Mouse (Mus musculus) liver, postnatal 0 days (tissue): ENCODE measurements at regions not wholly inside any gene's neighbourhood (a gene's known extent, or its start where the extent isn't known, plus 50 kb on each side); places are given as distances from the start of the nearest gene placed in this dataset.

Source experiments
- CTCF ChIP-seq: sonication (generic); IDR thresholded peaks from 2 replicates; pipeline ENCODE4 v1.5.1; 2016; ENCODE audit warnings: antibody characterized with exemption, low read depth
- EP300 ChIP-seq: IDR thresholded peaks from 2 replicates; pipeline ENCODE4 v1.6.1; 2016; ENCODE audit warnings: antibody characterized with exemption, low read depth, mild to moderate bottlenecking

GRCm38 (mm10) chr10:69020811-69021743 lies 130.2 kb upstream of the Rhobtb1 start:
- TF ChIP-seq CTCF: no peak
- TF ChIP-seq EP300: no peak
